Mouse (Mus musculus): ENCODE data around the gene Orm3. TPM values are rescaled to one million over a fixed set of nuclear protein-coding genes. Genes with fewer than 3 reads are reported as not detected.

The Orm3 gene
- polyA plus RNA-seq, 2 experiments = not detected

DNA sequence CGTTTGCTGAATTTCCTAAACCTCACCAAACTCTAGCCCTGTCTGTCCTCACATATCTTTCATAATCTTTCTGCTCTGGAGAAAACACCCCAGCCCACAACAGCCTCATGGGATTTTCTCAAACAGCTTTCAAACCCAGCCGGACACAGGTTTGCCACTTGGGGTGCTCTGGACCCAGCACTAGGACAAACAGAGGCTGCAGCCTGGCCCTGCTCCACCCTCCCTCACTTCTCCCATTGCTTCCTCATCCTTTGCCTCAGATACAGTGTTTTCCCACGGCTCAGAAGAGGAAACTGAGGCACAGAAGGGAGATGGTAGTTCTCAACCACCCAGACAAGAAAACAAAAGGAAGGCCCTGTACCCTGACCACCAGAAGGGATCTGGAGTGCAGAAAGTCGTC, 49.7 kb downstream of the Orm3 start:
- 61% methylated on average over 4 of the region's 4 CpGs for WGBS
- peaks cover 54% of the 10 kb centered on the region for H3K4me1 ChIP-seq (ENCODE audit: control insufficient read depth, insufficient read depth, low read length)
- TF ChIP-seq POLR2A (IDR thresholded peaks at IDR 0.05; ENCODE audit: borderline replicate concordance, extremely low read depth, insufficient read depth, insufficient read length) = no peak
- H3K9ac ChIP-seq (ENCODE audit: low read depth, low read length, severe bottlenecking) = no peak overlapping the region
- H3K36me3 ChIP-seq (ENCODE audit: control insufficient read depth, insufficient read depth, low read length) = no peaks in the 10 kb centered on the region
- no peak overlapping the region for H3K4me3 ChIP-seq (replicated peaks; ENCODE audit: low read length)
- no peaks in the 10 kb centered on the region for H3K27me3 ChIP-seq (ENCODE audit: control insufficient read depth, insufficient read depth, low read length)
- ATAC-seq (ENCODE audit: low FRiP score, low read depth) (no peak), DNase-seq (ENCODE audit: low spot score) (no peak)
- H3K4me2 ChIP-seq (replicated peaks; ENCODE audit: low read depth, low read length, severe bottlenecking) = no peak overlapping the region
- no peaks in the 10 kb centered on the region for H3K9me3 ChIP-seq (ENCODE audit: control insufficient read depth, low read length)
- no peak overlapping the region for H3K27ac ChIP-seq (replicated peaks; ENCODE audit: low read depth, low read length)

DNA sequence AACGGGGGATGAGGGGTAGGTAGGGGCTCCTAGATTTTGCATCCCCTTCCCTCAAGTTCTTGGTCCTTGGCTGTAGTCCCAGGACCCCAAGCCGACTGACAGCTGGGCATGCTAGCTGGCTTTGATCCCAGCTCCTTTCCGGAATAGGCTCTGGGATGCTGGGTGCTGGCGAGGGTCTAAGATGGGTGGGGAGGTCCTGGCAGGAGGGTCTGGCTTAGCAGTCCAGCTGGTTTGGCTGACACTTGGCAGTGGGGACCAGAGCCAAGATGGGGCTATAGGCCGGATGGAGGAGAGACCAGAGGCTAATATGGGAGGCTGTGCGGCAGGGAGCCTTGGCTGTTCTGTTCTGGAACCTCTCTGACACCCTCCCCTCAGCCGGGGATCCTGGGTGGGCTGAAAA, 52.3 kb downstream of the Orm3 start:
- DNase-seq (ENCODE audit: low spot score) (no peak), ATAC-seq (ENCODE audit: low FRiP score, low read depth) (no peak)
- no peaks in the 10 kb centered on the region for H3K36me3 ChIP-seq (ENCODE audit: control insufficient read depth, insufficient read depth, low read length)
- no peaks in the 10 kb centered on the region for H3K9me3 ChIP-seq (ENCODE audit: control insufficient read depth, low read length)
- no peak overlapping the region for H3K9ac ChIP-seq (ENCODE audit: low read depth, low read length, severe bottlenecking)
- H3K4me3 ChIP-seq (replicated peaks; ENCODE audit: low read length) = no peak overlapping the region
- no peaks in the 10 kb centered on the region for H3K27me3 ChIP-seq (ENCODE audit: control insufficient read depth, insufficient read depth, low read length)
- no peak for TF ChIP-seq POLR2A (IDR thresholded peaks at IDR 0.05; ENCODE audit: borderline replicate concordance, extremely low read depth, insufficient read depth, insufficient read length)
- H3K4me2 ChIP-seq (replicated peaks; ENCODE audit: low read depth, low read length, severe bottlenecking) = peak overlapping the region; percentile 96
- 57% methylated on average over 6 of the region's 7 CpGs for WGBS
- peaks cover 40% of the 10 kb centered on the region for H3K4me1 ChIP-seq (ENCODE audit: control insufficient read depth, insufficient read depth, low read length)
- H3K27ac ChIP-seq (replicated peaks; ENCODE audit: low read depth, low read length) = no peak overlapping the region

DNA sequence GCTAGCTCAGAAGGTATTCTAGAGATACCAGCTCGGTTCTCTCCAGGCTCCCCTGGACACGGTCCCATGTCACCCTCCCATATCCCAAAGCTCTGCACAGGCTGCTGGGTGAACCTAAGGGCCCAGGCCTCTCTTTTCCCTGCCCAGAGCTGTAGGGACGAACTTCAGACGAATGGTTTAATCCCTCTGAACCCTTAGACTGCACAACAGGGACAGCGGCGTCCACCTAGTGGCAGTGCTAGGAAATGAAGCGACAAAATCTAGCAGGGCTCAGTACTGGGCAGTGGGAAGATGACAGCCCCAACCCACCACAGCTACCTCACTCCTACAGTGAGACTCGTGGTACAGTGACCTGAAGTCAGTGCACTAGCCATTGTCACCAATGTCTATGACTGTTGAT, 52.7 kb downstream of the Orm3 start:
- Histone ChIP-seq H3K4me1 (ENCODE audit: control insufficient read depth, insufficient read depth, low read length) (peaks cover 36% of the 10 kb centered on the region), H3K27ac (replicated peaks; ENCODE audit: low read depth, low read length) (no peak overlapping the region), H3K4me3 (replicated peaks; ENCODE audit: low read length) (peak overlapping the region; percentile 55), H3K4me2 (replicated peaks; ENCODE audit: low read depth, low read length, severe bottlenecking) (peak overlapping the region; percentile 96), H3K27me3 (ENCODE audit: control insufficient read depth, insufficient read depth, low read length) (no peaks in the 10 kb centered on the region), H3K36me3 (ENCODE audit: control insufficient read depth, insufficient read depth, low read length) (no peaks in the 10 kb centered on the region), H3K9ac (ENCODE audit: low read depth, low read length, severe bottlenecking) (0 out of 2 replicates have a peak overlapping the region, but pooled peaks have one; percentile 40), H3K9me3 (ENCODE audit: control insufficient read depth, low read length) (no peaks in the 10 kb centered on the region)
- peak; percentile 60 for DNase-seq (ENCODE audit: low spot score)
- peak; percentile 34; the same call in 1 of the 2 replicates for ATAC-seq (ENCODE audit: low FRiP score, low read depth)
- 9% methylated on average over 8 of the region's 8 CpGs for WGBS
- TF ChIP-seq POLR2A (IDR thresholded peaks at IDR 0.05; ENCODE audit: borderline replicate concordance, extremely low read depth, insufficient read depth, insufficient read length) = no peak

Other genes with a start within 250 kb of the Orm3 start
- 0.14 and 0.31 TPM in 2 replicates for gene Ambp, start 201.4 kb upstream of the Orm3 start, polyA plus RNA-seq (2012; rRNA removed)
- gene Ambp, start 201.4 kb upstream of the Orm3 start, polyA plus RNA-seq (2014; fragmentation: Nextera tagmentation; extraction: Ambion mirVana) = not detected in 2 replicates
- gene Kif12, start 184.0 kb upstream of the Orm3 start, polyA plus RNA-seq (2012; rRNA removed) = 1.3 and 1.4 TPM in 2 replicates
- 0.14 and 0.40 TPM in 2 replicates for gene Kif12, start 184.0 kb upstream of the Orm3 start, polyA plus RNA-seq (2014; fragmentation: Nextera tagmentation; extraction: Ambion mirVana)
- gene Col27a1, start 142.2 kb upstream of the Orm3 start, polyA plus RNA-seq (2012; rRNA removed) = 134 and 171 TPM in 2 replicates
- gene Col27a1, start 142.2 kb upstream of the Orm3 start, polyA plus RNA-seq (2014; fragmentation: Nextera tagmentation; extraction: Ambion mirVana) = 34.1 and 40.5 TPM in 2 replicates
- 0.28 TPM in 1 of 2 replicates, not detected in the other for gene Orm1, start 11.6 kb upstream of the Orm3 start, polyA plus RNA-seq (2012; rRNA removed)
- 0.43 and 1.6 TPM in 2 replicates for gene Orm1, start 11.6 kb upstream of the Orm3 start, polyA plus RNA-seq (2014; fragmentation: Nextera tagmentation; extraction: Ambion mirVana)
- gene Orm2, start 6.3 kb downstream of the Orm3 start, polyA plus RNA-seq (2012; rRNA removed) = not detected in 2 replicates
- gene Orm2, start 6.3 kb downstream of the Orm3 start, polyA plus RNA-seq (2014; fragmentation: Nextera tagmentation; extraction: Ambion mirVana) = not detected in 2 replicates
- gene Akna, start 47.2 kb downstream of the Orm3 start, polyA plus RNA-seq (2012; rRNA removed) = 6.2 and 7.1 TPM in 2 replicates
- gene Akna, start 47.2 kb downstream of the Orm3 start, polyA plus RNA-seq (2014; fragmentation: Nextera tagmentation; extraction: Ambion mirVana) = 5.4 and 7.0 TPM in 2 replicates
- gene Whrn, start 139.8 kb downstream of the Orm3 start, polyA plus RNA-seq (2012; rRNA removed) = 34.3 and 44.9 TPM in 2 replicates
- gene Whrn, start 139.8 kb downstream of the Orm3 start, polyA plus RNA-seq (2014; fragmentation: Nextera tagmentation; extraction: Ambion mirVana) = 6.6 and 11.1 TPM in 2 replicates
- 105 and 138 TPM in 2 replicates for gene Atp6v1g1, start 188.6 kb downstream of the Orm3 start, polyA plus RNA-seq (2012; rRNA removed)
- 289 and 304 TPM in 2 replicates for gene Atp6v1g1, start 188.6 kb downstream of the Orm3 start, polyA plus RNA-seq (2014; fragmentation: Nextera tagmentation; extraction: Ambion mirVana)
- 7.1 and 9.6 TPM in 2 replicates for gene Tmem268, start 202.6 kb downstream of the Orm3 start, polyA plus RNA-seq (2012; rRNA removed)
- gene Tmem268, start 202.6 kb downstream of the Orm3 start, polyA plus RNA-seq (2014; fragmentation: Nextera tagmentation; extraction: Ambion mirVana) = 6.6 and 7.7 TPM in 2 replicates
- not detected in 2 replicates for gene Gm11213, start 249.1 kb downstream of the Orm3 start, polyA plus RNA-seq (2012; rRNA removed)
- gene Gm11213, start 249.1 kb downstream of the Orm3 start, polyA plus RNA-seq (2014; fragmentation: Nextera tagmentation; extraction: Ambion mirVana) = not detected in 2 replicates

Data from limb, embryonic 14.5 days (tissue).